Mouse (Mus musculus) regulatory T cell (primary cell): ENCODE data around the gene Gprc5c.
"Not testable (repeated sequence)": the region's sequence is repeated elsewhere in the genome, so short reads cannot be mapped to it uniquely, and the experiment has no call there.

Experiments
- in situ Hi-C: fragments of 300-600 bp; cut with MboI, MseI; formaldehyde crosslinking; loops from one replicate; pipeline ENCODE4 v1.15.1; 2025; ENCODE audit warnings: high pct_unique_total_duplicates

The Gprc5c gene

GRCm38 (mm10) chr11:114907567-114907966 is 56.6 kb downstream of the Gprc5c start:
- in situ Hi-C loops: no loop called here

GRCm38 (mm10) chr11:114908086-114908485 is 57.1 kb downstream of the Gprc5c start:
- in situ Hi-C loops: no loop called here

- in situ Hi-C loops: not testable (repeated sequence)
These were observed 58.6 kb downstream of the Gprc5c start for GRCm38 (mm10) chr11:114909538-114909937.

- in situ Hi-C loops: loop anchor here (5.0 kb wide), 1 partner anchor 101 kb away; no protein-coding TSS in a partner anchor
These were observed 61.9 kb downstream of the Gprc5c start for GRCm38 (mm10) chr11:114912847-114913246.

- in situ Hi-C loops: loop anchor here (5.0 kb wide), 1 partner anchor 103 kb away; no protein-coding TSS in a partner anchor
These were observed 64.0 kb downstream of the Gprc5c start for GRCm38 (mm10) chr11:114914978-114915377.

- in situ Hi-C loops: no loop called here
These were observed 66.2 kb downstream of the Gprc5c start for GRCm38 (mm10) chr11:114917120-114917519.
